Mouse (Mus musculus): ENCODE results near the gene Amdhd2. TPM values are rescaled to one million over a fixed set of nuclear protein-coding genes. Genes with fewer than 3 reads are reported as not detected.

Amdhd2 gene
- total RNA-seq (2012; rRNA removed) (0.59 and 0.64 TPM in 2 replicates), total RNA-seq (2014; rRNA removed) (not detected in 2 replicates), polyA plus RNA-seq (2012; ENCODE audit: insufficient read length, low read depth) (not detected in 2 replicates)

DNA sequence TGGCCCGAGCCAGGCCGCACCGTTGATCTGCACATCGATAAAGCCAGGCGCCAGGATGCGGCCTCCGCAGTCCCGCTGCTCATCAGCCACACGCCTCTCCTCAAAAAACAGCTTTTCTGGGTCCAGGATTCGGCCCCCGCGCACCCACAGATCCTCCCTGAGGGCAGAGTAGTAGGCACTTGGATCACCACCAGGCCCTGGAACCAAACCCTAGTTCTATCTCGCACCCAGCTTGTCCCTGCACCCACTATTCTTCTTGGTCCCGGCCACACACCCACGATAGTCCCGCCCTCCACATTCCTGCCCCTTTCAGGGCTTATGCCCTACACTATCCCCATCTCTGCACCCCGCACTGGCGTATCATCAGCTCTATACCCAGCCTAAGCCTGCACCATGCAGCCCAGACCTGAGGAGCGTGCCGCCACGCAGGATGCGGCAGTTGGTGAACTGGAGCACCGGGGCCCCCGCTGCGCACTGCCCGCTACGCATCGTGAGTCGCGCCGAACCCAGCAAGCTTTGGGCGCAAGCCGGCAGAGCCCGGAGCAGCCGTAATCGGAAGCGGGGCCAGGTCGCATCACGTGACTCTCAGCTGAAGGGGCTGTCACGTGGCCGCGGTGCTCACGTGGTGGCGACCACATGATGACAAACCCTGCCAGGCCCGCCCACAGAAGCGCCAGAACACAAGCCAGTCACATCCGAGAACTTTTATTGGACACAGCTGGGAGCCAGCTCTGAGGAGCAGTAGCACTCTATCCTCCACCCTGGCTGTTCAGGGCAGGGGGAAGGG is at the start of gene Amdhd2:
Gene Amdhd2, minus strand, starts transcription at position 591 of the 787 bp plus-strand sequence.
- Histone ChIP-seq H3K27ac (ENCODE audit: insufficient read depth, low read depth) (no peak within 1 kb of the TSS), H3K4me1 (ENCODE audit: control insufficient read depth in 1 of 2, insufficient read depth in 2 of 2) (peaks cover 3 to 26% of the 10 kb centered on the region in 2 experiments), H3K27me3 (replicated peaks) (no peaks in the 10 kb centered on the region), H3K79me2 (replicated peaks; ENCODE audit: control insufficient read depth, extremely low read depth, insufficient read depth, poor library complexity, severe bottlenecking) (peaks cover 20% of the 10 kb centered on the region), H3K36me3 (replicated peaks in 1 of 2; ENCODE audit: control insufficient read depth in 1 of 2, insufficient read depth in 1 of 2, low read length in 1 of 2) (peaks cover 33 to 47% of the 10 kb centered on the region in 2 experiments), H3K4me2 (ENCODE audit: insufficient read depth, low read depth, poor library complexity, severe bottlenecking) (no peak within 1 kb of the TSS), H3K9ac (ENCODE audit: insufficient read depth, low read depth) (no peak within 1 kb of the TSS), H3K9me3 (replicated peaks; ENCODE audit: low read length) (no peaks in the 10 kb centered on the region), H3K4me3 (replicated peaks in 1 of 3; ENCODE audit: low read depth in 2 of 3, low read length in 2 of 3, poor library complexity in 1 of 3) (no peak within 1 kb of the TSS)
- in situ Hi-C loops (cut with MboI; ENCODE audit: low pct_ligation_motif_present, low pct_unique_long_range_greater_than_20kb, low sequenced_read_pairs): no loop called here
- TF ChIP-seq SMC3 (IDR thresholded peaks at IDR 0.05; ENCODE audit: low read depth, low read length) (no peak), MYC (IDR thresholded peaks at IDR 0.05; ENCODE audit: low read depth, low read length) (no peak), HCFC1 (IDR thresholded peaks at IDR 0.05; ENCODE audit: low read depth, low read length) (no peak), CTCF (conservative IDR thresholded peaks at IDR 0.05 in 1 of 2, IDR thresholded peaks at IDR 0.05 in 1 of 2; ENCODE audit: low read depth in 2 of 2, low read length in 2 of 2) (no peak), USF2 (conservative IDR thresholded peaks at IDR 0.05; ENCODE audit: low read depth, low read length) (peak; percentile 79), MAZ (IDR thresholded peaks at IDR 0.05; ENCODE audit: low read depth, low read length) (no peak), BHLHE40 (IDR thresholded peaks at IDR 0.05; ENCODE audit: low read depth, low read length) (peak; percentile 55), CHD2 (IDR thresholded peaks at IDR 0.05; ENCODE audit: low read length) (no peak), USF1 (IDR thresholded peaks at IDR 0.05; ENCODE audit: low read depth, low read length) (peak; percentile 77), MAX (IDR thresholded peaks at IDR 0.05; ENCODE audit: low read length) (no peak), CHD1 (IDR thresholded peaks at IDR 0.05; ENCODE audit: low read depth, low read length) (no peak), E2F4 (IDR thresholded peaks at IDR 0.05; ENCODE audit: insufficient replicate concordance, low read depth, low read length) (no peak), MXI1 (IDR thresholded peaks at IDR 0.05; ENCODE audit: low read depth, low read length) (no peak)
- DNase-seq (ENCODE audit: extremely low read depth): no peak
- dilution Hi-C loops (cut with MboI; ENCODE audit: extremely low pct_ligation_motif_present, extremely low pct_unique_long_range_greater_than_20kb, low sequenced_read_pairs): no loop called here

DNA sequence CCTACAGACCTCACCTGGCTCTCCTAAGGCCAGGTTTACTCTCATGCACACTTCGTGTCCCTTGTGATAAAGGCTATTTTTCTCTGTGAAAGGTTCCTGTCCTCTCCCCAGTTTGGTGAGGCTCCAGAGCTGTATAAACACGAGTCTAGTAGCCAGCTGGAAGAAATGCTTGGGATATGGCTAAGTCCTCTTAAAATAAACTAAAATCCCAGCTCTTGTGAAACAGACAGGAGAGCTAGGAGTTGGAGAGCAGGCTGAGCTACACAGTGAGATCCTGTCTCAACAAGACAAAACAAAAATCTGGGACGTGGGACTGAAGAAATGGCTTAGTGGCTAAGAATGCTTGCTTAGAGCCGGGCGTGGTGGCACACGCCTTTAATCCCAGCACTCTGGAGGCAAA is 49.6 kb upstream of the Amdhd2 start:
- Histone ChIP-seq H3K9me3 (replicated peaks; ENCODE audit: low read length) (no peaks in the 10 kb centered on the region), H3K27me3 (replicated peaks) (no peaks in the 10 kb centered on the region), H3K4me2 (ENCODE audit: insufficient read depth, low read depth, poor library complexity, severe bottlenecking) (no peak overlapping the region), H3K4me1 (ENCODE audit: control insufficient read depth in 1 of 2, insufficient read depth in 2 of 2) (no peaks in the 10 kb centered on the region), H3K27ac (ENCODE audit: insufficient read depth, low read depth) (no peak overlapping the region), H3K9ac (ENCODE audit: insufficient read depth, low read depth) (no peak overlapping the region), H3K36me3 (replicated peaks in 1 of 2; ENCODE audit: control insufficient read depth in 1 of 2, insufficient read depth in 1 of 2, low read length in 1 of 2) (peaks cover 20 to 43% of the 10 kb centered on the region in 2 experiments), H3K79me2 (replicated peaks; ENCODE audit: control insufficient read depth, extremely low read depth, insufficient read depth, poor library complexity, severe bottlenecking) (no peaks in the 10 kb centered on the region), H3K4me3 (replicated peaks in 1 of 3; ENCODE audit: low read depth in 2 of 3, low read length in 2 of 3, poor library complexity in 1 of 3) (no peak overlapping the region)
- in situ Hi-C loops (cut with MboI; ENCODE audit: low pct_ligation_motif_present, low pct_unique_long_range_greater_than_20kb, low sequenced_read_pairs): no loop called here
- dilution Hi-C loops (cut with MboI; ENCODE audit: extremely low pct_ligation_motif_present, extremely low pct_unique_long_range_greater_than_20kb, low sequenced_read_pairs): no loop called here
- TF ChIP-seq MEF2A (IDR thresholded peaks at IDR 0.05; ENCODE audit: borderline replicate concordance, low read depth, low read length) (no peak), CHD2 (IDR thresholded peaks at IDR 0.05; ENCODE audit: low read length) (no peak), TCF12 (IDR thresholded peaks at IDR 0.05; ENCODE audit: low read depth, low read length) (no peak)
- no peak for DNase-seq (ENCODE audit: extremely low read depth)
